Mouse (Mus musculus) heart, embryonic 13.5 days (tissue): ENCODE data around the gene Zc3h6. TPM values are rescaled to one million over a fixed set of nuclear protein-coding genes. Genes with fewer than 3 reads are reported as not detected.
A peak's percentile ranks its signal among the peaks of the same experiment; 100 is the strongest.

Experiments used
- ATAC-seq: fragments of 200-750 bp; cut with Nextera tagmentation; 2 replicates; pipeline ENCODE4 v1.8.0; 2017; ENCODE audit warnings: moderate TSS enrichment; ENCODE audit not compliant: insufficient number of reproducible peaks, low FRiP score, low TSS enrichment; ENCODE audit errors: extremely low read depth
- H3K27ac ChIP-seq: fragments of 300-500 bp; sonication (generic); replicated peaks from 2 replicates; pipeline ENCODE4 v1.5.1; 2015; ENCODE audit warnings: moderate library complexity, mild to moderate bottlenecking, inconsistent platforms
- H3K27me3 ChIP-seq: fragments of 300-500 bp; sonication (generic); replicated peaks from 2 replicates; pipeline ENCODE4 v1.6.1; 2015; ENCODE audit warnings: mild to moderate bottlenecking, inconsistent platforms
- H3K36me3 ChIP-seq: fragments of 300-500 bp; sonication (generic); 2 replicates; pipeline ENCODE4 v1.6.1; 2015; ENCODE audit warnings: mild to moderate bottlenecking, inconsistent platforms
- H3K4me1 ChIP-seq: fragments of 300-500 bp; sonication (generic); 2 replicates; pipeline ENCODE4 v1.6.1; 2015; ENCODE audit warnings: inconsistent platforms
- H3K4me2 ChIP-seq: fragments of 300-500 bp; sonication (generic); 2 replicates; pipeline ENCODE4 v1.6.1; 2015; ENCODE audit warnings: inconsistent platforms, mild to moderate bottlenecking, moderate library complexity
- H3K4me3 ChIP-seq: fragments of 300-500 bp; sonication (generic); 2 replicates; pipeline ENCODE4 v1.5.1; 2015; ENCODE audit warnings: moderate library complexity, mild to moderate bottlenecking, inconsistent platforms
- H3K9ac ChIP-seq: fragments of 300-500 bp; sonication (generic); 2 replicates; pipeline ENCODE4 v1.6.1; 2015; ENCODE audit warnings: inconsistent platforms, mild to moderate bottlenecking, moderate library complexity
- H3K9me3 ChIP-seq: fragments of 300-500 bp; sonication (generic); 2 replicates; pipeline ENCODE4 v1.6.1; 2016; ENCODE audit warnings: inconsistent platforms
- WGBS: fragments of 180-500 bp; shearing (Covaris S2); methylation state at CpG from one replicate; pipeline ENCODE4 v1.1.7; 2015; ENCODE audit warnings: mixed read lengths; 5-methylcytosine and 5-hydroxymethylcytosine counted together
- microRNA-seq: library from miRNA; unstranded; fragments of <30 nt; microRNA quantifications from one replicate; pipeline ENCODE4, GENCODE M21; 2016
- polyA plus RNA-seq: library from polyadenylated mRNA; unstranded; fragments of >200 nt; fragmentation: Nextera tagmentation; extraction: Ambion mirVana; gene quantifications from 2 replicates; pipeline ENCODE4 v1.2.1, GENCODE M21; 2015

Zc3h6 gene
- polyA plus RNA-seq, 1 experiment from 2014 or later: 1.2 TPM

DNA sequence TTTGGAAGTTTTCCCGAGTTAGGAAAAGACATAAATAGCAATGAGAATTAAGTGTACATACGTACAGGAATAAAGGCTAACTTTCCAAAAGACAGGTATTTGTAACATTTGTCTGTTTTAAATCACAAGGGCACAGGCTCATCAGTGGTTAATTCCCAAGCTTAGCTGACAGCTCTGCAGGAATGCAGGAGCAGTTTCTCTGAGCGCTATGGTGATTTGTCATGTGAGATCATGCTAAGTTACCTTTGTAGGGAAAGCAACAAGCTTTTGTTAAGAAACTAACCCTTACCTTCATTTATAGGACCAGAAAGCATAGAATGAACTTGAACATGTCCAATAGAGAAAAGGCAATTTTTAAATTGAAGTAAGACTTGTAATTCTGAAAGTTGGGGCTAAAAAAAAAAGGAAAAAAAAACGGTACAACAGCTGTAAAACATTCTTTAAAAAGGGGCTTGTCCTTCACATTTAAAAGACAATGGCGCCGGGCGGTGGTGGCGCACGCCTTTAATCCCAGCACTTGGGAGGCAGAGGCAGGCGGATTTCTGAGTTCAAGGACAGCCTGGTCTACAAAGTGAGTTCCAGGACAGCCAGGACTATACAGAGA, 94.4 kb downstream of the Zc3h6 start:
- Histone ChIP-seq H3K4me3 (no peak overlapping the region), H3K27me3 (no peaks in the 10 kb centered on the region), H3K9ac (no peak overlapping the region), H3K36me3 (no peaks in the 10 kb centered on the region), H3K27ac (no peak overlapping the region), H3K9me3 (peaks cover 11% of the 10 kb centered on the region; the same call in 1 of the 2 replicates), H3K4me2 (no peak overlapping the region), H3K4me1 (peaks cover 6% of the 10 kb centered on the region; the same call in 1 of the 2 replicates)
- no peak for ATAC-seq
- 60% methylated on average over 10 of the region's 10 CpGs for WGBS

GRCm38 (mm10) chr2:129065437-129066282, 98.5 kb downstream of the Zc3h6 start, which contains the start of gene Ttl:
Ttl (plus strand) TSS chr2:129065942.
- ATAC-seq: peak; percentile 84
- Histone ChIP-seq H3K4me2 (peak within 1 kb of the TSS; percentile 77), H3K4me3 (peak within 1 kb of the TSS; percentile 76), H3K4me1 (peaks cover 18% of the 10 kb centered on the region), H3K27me3 (no peaks in the 10 kb centered on the region), H3K36me3 (peaks cover 22% of the 10 kb centered on the region), H3K9me3 (no peaks in the 10 kb centered on the region), H3K9ac (peak within 1 kb of the TSS; percentile 87), H3K27ac (peak within 1 kb of the TSS; percentile 61)
- 1% methylated on average over 59 of the region's 62 CpGs for WGBS

- Histone ChIP-seq H3K4me2 (peak overlapping the region; percentile 77), H3K9ac (peak overlapping the region; percentile 87), H3K9me3 (no peaks in the 10 kb centered on the region), H3K4me1 (peaks cover 18% of the 10 kb centered on the region), H3K27me3 (no peaks in the 10 kb centered on the region), H3K27ac (peak overlapping the region; percentile 61), H3K4me3 (peak overlapping the region; percentile 76), H3K36me3 (peaks cover 22% of the 10 kb centered on the region)
- peak; percentile 44; the same call in 1 of the 2 replicates for ATAC-seq
- under 1% methylated on average over 20 of the region's 20 CpGs for WGBS
Measured at GRCm38 (mm10) chr2:129066326-129066725, 99.1 kb downstream of the Zc3h6 start.

Small RNA genes within 50 kb of the gene (microRNA-seq; reads per million reads assigned to microRNA genes)
- not detected for gene Gm22859

Other genes with a start within 250 kb of the Zc3h6 start
- gene Tmem87b, start 149.3 kb upstream of the Zc3h6 start, polyA plus RNA-seq: 23.2 and 25.6 TPM in 2 replicates
- gene Fbln7, start 104.4 kb upstream of the Zc3h6 start, polyA plus RNA-seq: 1.6 and 1.8 TPM in 2 replicates
- 5.6 and 6.5 TPM in 2 replicates for gene Zc3h8, start 23.3 kb upstream of the Zc3h6 start, polyA plus RNA-seq
- 10.4 and 11.8 TPM in 2 replicates for gene Gm10762, start 323 bp downstream of the Zc3h6 start, polyA plus RNA-seq
- gene Vinac1, start 80.8 kb downstream of the Zc3h6 start, polyA plus RNA-seq: 0.05 TPM in 1 of 2 replicates, not detected in the other
- 7.4 and 7.5 TPM in 2 replicates for gene Ttl, start 98.5 kb downstream of the Zc3h6 start, polyA plus RNA-seq
- 15.4 and 16.7 TPM in 2 replicates for gene Polr1b, start 133.6 kb downstream of the Zc3h6 start, polyA plus RNA-seq
- 16.6 and 18.3 TPM in 2 replicates for gene Chchd5, start 162.3 kb downstream of the Zc3h6 start, polyA plus RNA-seq
- gene Slc20a1, start 231.4 kb downstream of the Zc3h6 start, polyA plus RNA-seq: 24.9 and 29.9 TPM in 2 replicates